Mouse (Mus musculus) stomach, embryonic 15.5 days (tissue): Measurements from ENCODE around the gene Tmem26. TPM values are rescaled to one million over a fixed set of nuclear protein-coding genes. Genes with fewer than 3 reads are reported as not detected.

Experiments used
- ATAC-seq: fragments of 200-750 bp; cut with Nextera tagmentation; 2 replicates; pipeline ENCODE4 v1.8.0; 2017; ENCODE audit warnings: low read depth, moderate number of reproducible peaks, moderate TSS enrichment; ENCODE audit not compliant: insufficient read depth, low FRiP score
- H3K27ac ChIP-seq: fragments of 300-500 bp; sonication (generic); 2 replicates; pipeline ENCODE4 v1.5.1; 2015; ENCODE audit warnings: mild to moderate bottlenecking, inconsistent platforms
- H3K27me3 ChIP-seq: fragments of 300-500 bp; sonication (generic); replicated peaks from 2 replicates; pipeline ENCODE4 v1.6.1; 2015; ENCODE audit warnings: inconsistent platforms
- H3K36me3 ChIP-seq: fragments of 300-500 bp; sonication (generic); 2 replicates; pipeline ENCODE4 v1.6.1; 2015; ENCODE audit warnings: inconsistent platforms
- H3K4me1 ChIP-seq: fragments of 300-500 bp; sonication (generic); 2 replicates; pipeline ENCODE4 v1.6.1; 2015; ENCODE audit warnings: inconsistent platforms
- H3K4me2 ChIP-seq: fragments of 300-500 bp; sonication (generic); 2 replicates; pipeline ENCODE4 v1.6.1; 2015; ENCODE audit warnings: mild to moderate bottlenecking, inconsistent platforms
- H3K4me3 ChIP-seq: fragments of 300-500 bp; sonication (generic); replicated peaks from 2 replicates; pipeline ENCODE4 v1.5.1; 2015; ENCODE audit warnings: inconsistent platforms
- H3K9ac ChIP-seq: fragments of 300-500 bp; sonication (generic); 2 replicates; pipeline ENCODE4 v1.6.1; 2015; ENCODE audit warnings: inconsistent platforms
- H3K9me3 ChIP-seq: fragments of 300-500 bp; sonication (generic); 2 replicates; pipeline ENCODE4 v1.6.1; 2016; ENCODE audit warnings: inconsistent platforms
- WGBS: fragments of 180-500 bp; shearing (Covaris S2); methylation state at CpG from one replicate; pipeline ENCODE4 v1.1.7; 2015; 5-methylcytosine and 5-hydroxymethylcytosine counted together
- polyA plus RNA-seq: library from polyadenylated mRNA; unstranded; fragments of >200 nt; fragmentation: Nextera tagmentation; extraction: Ambion mirVana; gene quantifications from 2 replicates; pipeline ENCODE4 v1.2.1, GENCODE M21; 2015

Tmem26 gene
- polyA plus RNA-seq, 1 experiment from 2014 or later = 9.7 TPM

DNA sequence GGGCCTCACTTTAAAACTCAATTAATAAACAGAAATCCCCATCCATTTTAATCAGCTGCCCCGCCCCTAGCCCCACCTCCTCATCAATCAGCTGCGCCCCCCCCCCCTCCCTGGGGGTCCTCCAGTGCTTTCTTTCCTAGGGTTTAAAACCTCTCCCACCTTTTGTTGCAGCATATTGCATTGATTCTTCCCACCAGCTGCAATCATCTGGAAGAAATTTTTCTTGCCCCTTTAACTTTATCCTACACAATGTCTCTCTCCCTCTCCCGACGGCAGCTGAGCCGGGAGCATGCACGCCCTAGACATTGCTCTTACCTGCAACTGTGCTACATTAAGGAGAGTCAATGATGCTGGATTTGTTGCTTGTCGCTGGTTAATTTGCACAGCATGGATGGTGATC is 36.3 kb downstream of the Tmem26 start:
- WGBS = 57% methylated on average over 7 of the region's 7 CpGs

DNA sequence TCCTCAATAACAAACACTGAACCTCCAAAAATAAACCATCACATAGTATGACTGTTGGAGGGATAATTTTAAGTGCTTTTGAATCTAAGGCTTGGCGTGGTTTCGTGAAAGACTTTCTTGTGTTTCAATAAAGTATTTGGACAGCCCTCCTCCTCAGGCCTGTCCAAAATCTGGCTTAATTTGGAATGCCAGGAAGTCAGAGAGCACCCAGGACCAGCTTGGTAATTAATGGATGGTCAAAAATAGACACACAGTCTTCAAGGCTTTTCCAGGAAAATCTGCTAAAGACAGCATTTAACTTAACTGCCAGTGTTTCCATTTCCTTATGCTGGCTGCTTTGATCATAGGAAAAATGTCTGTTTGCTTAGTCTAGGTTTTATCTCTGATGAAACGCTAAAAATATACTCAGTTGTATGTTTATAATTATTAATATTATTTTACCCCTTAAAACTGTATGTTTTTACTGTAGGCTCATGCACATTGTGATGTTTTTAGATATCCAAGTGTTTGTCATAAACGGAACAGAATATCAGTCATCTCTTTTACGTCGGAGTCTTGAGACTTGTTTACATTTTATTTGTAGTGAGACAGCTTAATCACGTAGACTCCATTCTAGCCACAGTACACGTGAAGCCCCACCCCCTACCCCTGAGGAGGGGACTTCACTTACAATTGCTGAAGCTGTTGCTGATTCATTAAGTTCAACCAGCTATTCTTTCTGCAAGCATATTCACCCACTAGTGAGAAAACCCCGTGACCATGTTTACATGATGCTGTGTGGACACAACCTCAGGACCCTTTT is 57.8 kb downstream of the Tmem26 start:
- H3K4me3 ChIP-seq = no peak overlapping the region
- no peaks in the 10 kb centered on the region for H3K27me3 ChIP-seq
- 38% methylated on average over 9 of the region's 9 CpGs for WGBS
- H3K9ac ChIP-seq = no peak overlapping the region
- no peak overlapping the region for H3K27ac ChIP-seq
- 0 out of 2 replicates have a peak, but pooled peaks cover 3% of the 10 kb centered on the region for H3K4me1 ChIP-seq
- no peak overlapping the region for H3K4me2 ChIP-seq
- H3K36me3 ChIP-seq = no peaks in the 10 kb centered on the region
- ATAC-seq = no peak; the same call in 1 of the 2 replicates
- no peaks in the 10 kb centered on the region for H3K9me3 ChIP-seq

More for the DNA sequence above, 36.3 kb downstream of the Tmem26 start:
- Histone ChIP-seq H3K27me3 (no peaks in the 10 kb centered on the region), H3K4me3 (no peak overlapping the region), H3K9ac (no peak overlapping the region), H3K4me1 (no peaks in the 10 kb centered on the region), H3K36me3 (no peaks in the 10 kb centered on the region), H3K27ac (no peak overlapping the region), H3K9me3 (no peaks in the 10 kb centered on the region), H3K4me2 (no peak overlapping the region)
- ATAC-seq = no peak

- Histone ChIP-seq H3K27me3 (no peaks in the 10 kb centered on the region), H3K4me3 (no peak overlapping the region), H3K9ac (no peak overlapping the region), H3K4me1 (0 out of 2 replicates have a peak, but pooled peaks cover 3% of the 10 kb centered on the region), H3K27ac (no peak overlapping the region), H3K4me2 (no peak overlapping the region), H3K9me3 (no peaks in the 10 kb centered on the region), H3K36me3 (no peaks in the 10 kb centered on the region)
- WGBS = 77% methylated on average over 6 of the region's 6 CpGs
- no peak for ATAC-seq
Observed at GRCm38 (mm10) chr10:68782724-68783123, 59.3 kb downstream of the Tmem26 start.

DNA sequence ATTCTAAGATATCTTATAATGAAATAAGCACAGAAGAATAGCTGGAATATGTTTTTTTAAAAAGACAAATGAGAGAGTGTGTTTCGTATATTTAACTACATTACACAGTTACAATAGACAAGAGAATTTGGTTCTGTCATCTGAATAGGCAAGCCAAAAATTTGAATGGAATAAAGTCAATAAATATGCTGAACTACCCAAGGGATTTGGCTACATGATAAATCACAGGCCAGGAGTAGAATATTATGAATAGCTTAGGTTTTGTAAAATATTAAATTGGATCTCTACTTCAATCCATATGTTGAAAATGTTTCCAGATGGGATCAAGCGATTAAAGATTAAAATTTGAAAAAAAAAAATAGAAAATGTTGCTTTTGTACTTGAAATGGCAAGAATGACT is 60.4 kb downstream of the Tmem26 start:
- H3K36me3 ChIP-seq = no peaks in the 10 kb centered on the region
- WGBS = 73% methylated on average over 2 of the region's 2 CpGs
- ATAC-seq = no peak
- H3K4me2 ChIP-seq = no peak overlapping the region
- no peak overlapping the region for H3K4me3 ChIP-seq
- H3K9me3 ChIP-seq = no peaks in the 10 kb centered on the region
- no peaks in the 10 kb centered on the region for H3K27me3 ChIP-seq
- H3K4me1 ChIP-seq = 0 out of 2 replicates have a peak, but pooled peaks cover 3% of the 10 kb centered on the region
- H3K9ac ChIP-seq = no peak overlapping the region
- no peak overlapping the region for H3K27ac ChIP-seq

GRCm38 (mm10) chr10:68784463-68784862 is 61.0 kb downstream of the Tmem26 start:
- H3K27me3 ChIP-seq = no peaks in the 10 kb centered on the region
- no peak for ATAC-seq
- no peaks in the 10 kb centered on the region for H3K9me3 ChIP-seq
- H3K27ac ChIP-seq = no peak overlapping the region
- no peak overlapping the region for H3K4me2 ChIP-seq
- no peak overlapping the region for H3K9ac ChIP-seq
- H3K36me3 ChIP-seq = no peaks in the 10 kb centered on the region
- 0 out of 2 replicates have a peak, but pooled peaks cover 3% of the 10 kb centered on the region for H3K4me1 ChIP-seq
- H3K4me3 ChIP-seq = no peak overlapping the region
- 81% methylated on average over 1 of the region's 1 CpGs for WGBS

DNA sequence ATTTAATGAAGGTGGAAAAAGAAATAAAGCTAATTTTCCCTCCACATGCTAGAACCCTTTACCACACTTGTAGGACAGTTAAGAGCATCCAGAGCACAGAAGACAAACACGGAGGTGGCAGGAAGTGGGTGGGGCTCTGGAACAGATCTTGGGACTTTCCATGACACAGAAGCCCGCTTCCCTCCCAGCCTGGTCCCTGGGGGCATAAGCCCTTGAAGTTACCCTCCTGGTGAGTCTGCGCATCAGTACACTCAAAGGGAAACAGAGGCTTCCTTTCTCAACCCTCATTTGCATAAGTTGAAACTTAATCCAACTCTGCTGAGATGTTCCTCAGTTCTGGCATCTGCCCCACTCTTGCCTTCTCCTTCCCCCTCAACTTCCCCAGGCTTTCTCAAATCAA is 72.0 kb downstream of the Tmem26 start:
- Histone ChIP-seq H3K27ac (no peak overlapping the region), H3K36me3 (no peaks in the 10 kb centered on the region), H3K4me3 (no peak overlapping the region), H3K4me2 (no peak overlapping the region), H3K9me3 (no peaks in the 10 kb centered on the region), H3K4me1 (no peaks in the 10 kb centered on the region), H3K9ac (no peak overlapping the region), H3K27me3 (no peaks in the 10 kb centered on the region)
- WGBS = 26% methylated on average over 3 of the region's 3 CpGs
- ATAC-seq = no peak

- 62% methylated on average over 7 of the region's 7 CpGs for WGBS
- no peaks in the 10 kb centered on the region for H3K9me3 ChIP-seq
Observed at GRCm38 (mm10) chr10:68799883-68800282, 76.4 kb downstream of the Tmem26 start.

DNA sequence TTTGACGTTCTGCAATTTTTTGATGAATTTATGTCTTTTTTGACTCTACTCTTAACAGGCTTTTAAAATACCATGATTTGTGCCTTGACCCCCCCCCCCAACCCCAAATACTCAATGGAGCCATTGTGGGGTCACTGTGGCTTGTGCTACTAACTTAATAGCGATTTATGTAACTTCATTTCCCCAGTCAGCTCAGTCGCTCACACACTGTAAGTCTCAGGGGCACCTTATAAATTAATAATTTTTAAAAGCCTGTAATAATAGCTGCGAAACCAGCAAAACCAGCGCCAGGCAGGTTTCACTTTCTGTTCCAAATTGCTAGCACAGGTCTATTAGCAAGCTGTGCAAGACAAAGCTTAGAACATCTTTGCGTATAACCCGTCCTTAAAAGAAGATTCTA is 76.9 kb downstream of the Tmem26 start:
- no peak overlapping the region for H3K27ac ChIP-seq
- no peaks in the 10 kb centered on the region for H3K36me3 ChIP-seq
- H3K4me2 ChIP-seq = no peak overlapping the region
- H3K9ac ChIP-seq = no peak overlapping the region
- WGBS = 85% methylated on average over 7 of the region's 7 CpGs
- no peak overlapping the region for H3K4me3 ChIP-seq
- no peaks in the 10 kb centered on the region for H3K4me1 ChIP-seq
- H3K27me3 ChIP-seq = no peaks in the 10 kb centered on the region
- H3K9me3 ChIP-seq = no peaks in the 10 kb centered on the region
- no peak for ATAC-seq

More at GRCm38 (mm10) chr10:68799883-68800282, 76.4 kb downstream of the Tmem26 start:
- Histone ChIP-seq H3K4me3 (no peak overlapping the region), H3K27ac (no peak overlapping the region), H3K9ac (no peak overlapping the region), H3K4me2 (no peak overlapping the region), H3K36me3 (no peaks in the 10 kb centered on the region), H3K4me1 (no peaks in the 10 kb centered on the region), H3K27me3 (no peaks in the 10 kb centered on the region)
- ATAC-seq = no peak

DNA sequence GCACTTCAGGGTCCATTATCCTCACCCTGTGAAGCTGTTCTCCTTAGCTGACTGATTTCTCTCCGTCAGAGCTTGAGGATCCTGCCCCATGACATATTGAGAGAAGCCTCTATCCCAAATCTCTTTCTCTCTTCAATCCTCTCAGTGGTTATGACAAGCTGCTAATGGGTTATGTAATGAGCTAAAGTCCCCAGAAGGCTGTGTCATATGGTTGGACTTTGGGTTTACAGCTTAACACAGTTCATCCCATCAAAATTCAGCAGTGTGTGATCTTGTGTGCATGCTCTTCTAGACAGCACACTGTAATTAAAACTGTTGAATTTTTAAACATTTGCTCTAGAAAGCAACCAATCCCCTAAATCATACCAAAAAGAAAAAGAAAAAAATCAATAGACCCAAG is 82.9 kb downstream of the Tmem26 start:
- no peak overlapping the region for H3K27ac ChIP-seq
- 69% methylated on average over 1 of the region's 1 CpGs for WGBS
- H3K9ac ChIP-seq = no peak overlapping the region

GRCm38 (mm10) chr10:68810958-68811357 is 87.5 kb downstream of the Tmem26 start:
- H3K36me3 ChIP-seq = no peaks in the 10 kb centered on the region
- H3K27me3 ChIP-seq = no peaks in the 10 kb centered on the region
- no peak overlapping the region for H3K4me2 ChIP-seq
- H3K4me1 ChIP-seq = no peaks in the 10 kb centered on the region
- no peaks in the 10 kb centered on the region for H3K9me3 ChIP-seq
- no peak overlapping the region for H3K9ac ChIP-seq
- H3K4me3 ChIP-seq = no peak overlapping the region
- no peak overlapping the region for H3K27ac ChIP-seq
- 88% methylated on average over 5 of the region's 5 CpGs for WGBS
- ATAC-seq = no peak

More for the DNA sequence above, 82.9 kb downstream of the Tmem26 start:
- ATAC-seq = no peak
- no peaks in the 10 kb centered on the region for H3K9me3 ChIP-seq
- H3K27me3 ChIP-seq = no peaks in the 10 kb centered on the region
- no peaks in the 10 kb centered on the region for H3K36me3 ChIP-seq
- H3K4me2 ChIP-seq = no peak overlapping the region
- no peak overlapping the region for H3K4me3 ChIP-seq
- H3K4me1 ChIP-seq = no peaks in the 10 kb centered on the region

GRCm38 (mm10) chr10:68812699-68813098 is 89.3 kb downstream of the Tmem26 start:
- Histone ChIP-seq H3K9me3 (no peaks in the 10 kb centered on the region), H3K36me3 (no peaks in the 10 kb centered on the region), H3K4me2 (no peak overlapping the region), H3K27me3 (no peaks in the 10 kb centered on the region), H3K4me3 (no peak overlapping the region), H3K27ac (no peak overlapping the region), H3K4me1 (no peaks in the 10 kb centered on the region), H3K9ac (no peak overlapping the region)
- 89% methylated on average over 12 of the region's 12 CpGs for WGBS
- ATAC-seq = no peak

DNA sequence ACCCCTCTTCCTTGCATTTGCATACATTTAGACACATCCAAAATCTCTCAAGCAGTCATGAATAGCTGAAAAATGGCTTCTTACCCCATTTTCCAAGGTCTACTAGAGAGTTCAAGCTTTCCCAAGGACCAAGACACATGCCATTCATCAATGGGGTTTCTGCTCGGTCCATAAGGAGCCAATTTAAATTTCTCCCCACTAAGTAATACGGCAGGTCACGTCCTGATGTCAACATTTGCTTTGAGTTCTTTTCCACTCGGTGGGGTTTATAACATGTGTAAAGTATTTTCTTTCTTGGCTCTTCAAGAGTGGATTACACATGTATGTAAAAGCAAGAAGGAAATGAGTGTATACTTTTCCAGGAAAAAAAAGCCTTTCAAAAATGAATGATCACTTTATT is 93.8 kb downstream of the Tmem26 start:
- WGBS = 50% methylated on average over 4 of the region's 4 CpGs
- no peak overlapping the region for H3K9ac ChIP-seq
- ATAC-seq = no peak
- H3K4me3 ChIP-seq = no peak overlapping the region
- no peaks in the 10 kb centered on the region for H3K36me3 ChIP-seq
- H3K4me1 ChIP-seq = no peaks in the 10 kb centered on the region
- H3K4me2 ChIP-seq = no peak overlapping the region
- no peaks in the 10 kb centered on the region for H3K27me3 ChIP-seq
- H3K27ac ChIP-seq = no peak overlapping the region
- no peaks in the 10 kb centered on the region for H3K9me3 ChIP-seq
